Mouse (Mus musculus): ENCODE results near the gene Lrrk1. TPM values are rescaled to one million over a fixed set of nuclear protein-coding genes. Genes with fewer than 3 reads are reported as not detected.

Gene Lrrk1
- polyA plus RNA-seq, 1 experiment from 2014 or later: 14.2 TPM

- Histone ChIP-seq H3K9ac (replicated peaks) (no peak overlapping the region), H3K27me3 (no peaks in the 10 kb centered on the region), H3K4me1 (replicated peaks) (0 out of 2 replicates have a peak, but pooled peaks cover 5% of the 10 kb centered on the region), H3K4me2 (no peak overlapping the region), H3K9me3 (no peaks in the 10 kb centered on the region), H3K27ac (no peak overlapping the region), H3K4me3 (replicated peaks) (no peak overlapping the region), H3K36me3 (peaks cover 13% of the 10 kb centered on the region; the same call in 1 of the 2 replicates)
- WGBS: 7% methylated on average over 5 of the region's 5 CpGs
- ATAC-seq (ENCODE audit: insufficient number of reproducible peaks, insufficient read depth, low FRiP score, low TSS enrichment, low read depth): no peak
Observed at GRCm38 (mm10) chr7:66300680-66301079, 87.5 kb downstream of the Lrrk1 start.

- no peak overlapping the region for H3K4me3 ChIP-seq (replicated peaks)
- no peak for ATAC-seq (ENCODE audit: insufficient number of reproducible peaks, insufficient read depth, low FRiP score, low TSS enrichment, low read depth)
- H3K4me2 ChIP-seq: no peak overlapping the region
- H3K9me3 ChIP-seq: no peaks in the 10 kb centered on the region
- 58% methylated on average over 9 of the region's 9 CpGs for WGBS
- no peak overlapping the region for H3K27ac ChIP-seq
- H3K36me3 ChIP-seq: peaks cover 17% of the 10 kb centered on the region
- peaks cover 12% of the 10 kb centered on the region for H3K4me1 ChIP-seq (replicated peaks)
- no peak overlapping the region for H3K9ac ChIP-seq (replicated peaks)
- no peaks in the 10 kb centered on the region for H3K27me3 ChIP-seq
Observed at GRCm38 (mm10) chr7:66297656-66298021, 90.5 kb downstream of the Lrrk1 start.

- H3K27ac ChIP-seq: no peak overlapping the region
- ATAC-seq (ENCODE audit: insufficient number of reproducible peaks, insufficient read depth, low FRiP score, low TSS enrichment, low read depth): no peak
- H3K27me3 ChIP-seq: no peaks in the 10 kb centered on the region
- no peak overlapping the region for H3K4me3 ChIP-seq (replicated peaks)
- no peak overlapping the region for H3K4me2 ChIP-seq
- H3K9ac ChIP-seq (replicated peaks): no peak overlapping the region
- H3K9me3 ChIP-seq: no peaks in the 10 kb centered on the region
- peaks cover 16% of the 10 kb centered on the region for H3K4me1 ChIP-seq (replicated peaks)
- WGBS: 67% methylated on average over 12 of the region's 12 CpGs
- peaks cover 15% of the 10 kb centered on the region for H3K36me3 ChIP-seq
Observed at GRCm38 (mm10) chr7:66296921-66297655, 91.1 kb downstream of the Lrrk1 start.

- H3K4me2 ChIP-seq: no peak overlapping the region
- H3K27ac ChIP-seq: no peak overlapping the region
- H3K36me3 ChIP-seq: peaks cover 47% of the 10 kb centered on the region
- H3K4me1 ChIP-seq (replicated peaks): peaks cover 16% of the 10 kb centered on the region
- H3K9ac ChIP-seq (replicated peaks): no peak overlapping the region
- no peak overlapping the region for H3K4me3 ChIP-seq (replicated peaks)
- H3K9me3 ChIP-seq: no peaks in the 10 kb centered on the region
- no peak for ATAC-seq (ENCODE audit: insufficient number of reproducible peaks, insufficient read depth, low FRiP score, low TSS enrichment, low read depth)
- 52% methylated on average over 19 of the region's 19 CpGs for WGBS
- H3K27me3 ChIP-seq: no peaks in the 10 kb centered on the region
Observed at GRCm38 (mm10) chr7:66292552-66293376, 95.4 kb downstream of the Lrrk1 start.

GRCm38 (mm10) chr7:66292010-66292409 lies 96.1 kb downstream of the Lrrk1 start:
- Histone ChIP-seq H3K27me3 (no peaks in the 10 kb centered on the region), H3K4me1 (replicated peaks) (peaks cover 12% of the 10 kb centered on the region), H3K36me3 (peaks cover 54% of the 10 kb centered on the region), H3K4me2 (no peak overlapping the region), H3K9me3 (no peaks in the 10 kb centered on the region), H3K4me3 (replicated peaks) (no peak overlapping the region), H3K9ac (replicated peaks) (no peak overlapping the region), H3K27ac (no peak overlapping the region)
- no peak for ATAC-seq (ENCODE audit: insufficient number of reproducible peaks, insufficient read depth, low FRiP score, low TSS enrichment, low read depth)
- WGBS: 91% methylated on average over 8 of the region's 8 CpGs

GRCm38 (mm10) chr7:66282984-66283612 lies 105.1 kb downstream of the Lrrk1 start:
- no peak overlapping the region for H3K9ac ChIP-seq (replicated peaks)
- no peak overlapping the region for H3K4me3 ChIP-seq (replicated peaks)
- peaks cover 30% of the 10 kb centered on the region for H3K36me3 ChIP-seq
- H3K9me3 ChIP-seq: no peaks in the 10 kb centered on the region
- 32% methylated on average over 10 of the region's 10 CpGs for WGBS
- H3K27me3 ChIP-seq: no peaks in the 10 kb centered on the region
- H3K4me2 ChIP-seq: no peak overlapping the region
- no peak overlapping the region for H3K27ac ChIP-seq
- H3K4me1 ChIP-seq (replicated peaks): peaks cover 20% of the 10 kb centered on the region
- ATAC-seq (ENCODE audit: insufficient number of reproducible peaks, insufficient read depth, low FRiP score, low TSS enrichment, low read depth): no peak

GRCm38 (mm10) chr7:66282265-66282664 lies 105.9 kb downstream of the Lrrk1 start:
- Histone ChIP-seq H3K27me3 (no peaks in the 10 kb centered on the region), H3K9ac (replicated peaks) (no peak overlapping the region), H3K4me2 (no peak overlapping the region), H3K4me3 (replicated peaks) (no peak overlapping the region), H3K36me3 (peaks cover 22% of the 10 kb centered on the region), H3K27ac (no peak overlapping the region), H3K4me1 (replicated peaks) (peaks cover 20% of the 10 kb centered on the region), H3K9me3 (no peaks in the 10 kb centered on the region)
- 83% methylated on average over 12 of the region's 12 CpGs for WGBS
- no peak for ATAC-seq (ENCODE audit: insufficient number of reproducible peaks, insufficient read depth, low FRiP score, low TSS enrichment, low read depth)

GRCm38 (mm10) chr7:66278001-66278400 lies 110.1 kb downstream of the Lrrk1 start:
- Histone ChIP-seq H3K27ac (no peak overlapping the region), H3K4me1 (replicated peaks) (peaks cover under 1% of the 10 kb centered on the region; the same call in 1 of the 2 replicates), H3K27me3 (no peaks in the 10 kb centered on the region), H3K36me3 (peaks cover 10% of the 10 kb centered on the region), H3K9ac (replicated peaks) (no peak overlapping the region), H3K4me2 (no peak overlapping the region), H3K4me3 (replicated peaks) (no peak overlapping the region), H3K9me3 (no peaks in the 10 kb centered on the region)
- ATAC-seq (ENCODE audit: insufficient number of reproducible peaks, insufficient read depth, low FRiP score, low TSS enrichment, low read depth): no peak
- WGBS: 83% methylated on average over 3 of the region's 3 CpGs

- H3K4me1 ChIP-seq (replicated peaks): no peaks in the 10 kb centered on the region
- H3K27ac ChIP-seq: no peak overlapping the region
- H3K9me3 ChIP-seq: 0 out of 2 replicates have a peak, but pooled peaks cover 7% of the 10 kb centered on the region
- no peak for ATAC-seq (ENCODE audit: insufficient number of reproducible peaks, insufficient read depth, low FRiP score, low TSS enrichment, low read depth)
- H3K4me3 ChIP-seq (replicated peaks): no peak overlapping the region
- no peaks in the 10 kb centered on the region for H3K27me3 ChIP-seq
- H3K36me3 ChIP-seq: peaks cover 15% of the 10 kb centered on the region; the same call in 1 of the 2 replicates
- WGBS: 93% methylated on average over 5 of the region's 5 CpGs
- H3K4me2 ChIP-seq: no peak overlapping the region
- no peak overlapping the region for H3K9ac ChIP-seq (replicated peaks)
Observed at GRCm38 (mm10) chr7:66273494-66273893, 114.7 kb downstream of the Lrrk1 start.

- Histone ChIP-seq H3K9me3 (0 out of 2 replicates have a peak, but pooled peaks cover 7% of the 10 kb centered on the region), H3K27me3 (no peaks in the 10 kb centered on the region), H3K4me1 (replicated peaks) (no peaks in the 10 kb centered on the region), H3K4me3 (replicated peaks) (no peak overlapping the region), H3K9ac (replicated peaks) (no peak overlapping the region), H3K4me2 (no peak overlapping the region), H3K36me3 (peaks cover 13% of the 10 kb centered on the region; the same call in 1 of the 2 replicates), H3K27ac (no peak overlapping the region)
- WGBS: 65% methylated on average over 6 of the region's 6 CpGs
- no peak for ATAC-seq (ENCODE audit: insufficient number of reproducible peaks, insufficient read depth, low FRiP score, low TSS enrichment, low read depth)
Observed at GRCm38 (mm10) chr7:66271226-66271625, 116.9 kb downstream of the Lrrk1 start.

All from limb, embryonic 12.5 days (tissue).